Mouse (Mus musculus) embryonic facial prominence, embryonic 15.5 days (tissue): Measurements from ENCODE around the gene Igfals. TPM values are rescaled to one million over a fixed set of nuclear protein-coding genes. Genes with fewer than 3 reads are reported as not detected.

Source experiments
- ATAC-seq: fragments of 200-750 bp; cut with Nextera tagmentation; 2 replicates; pipeline ENCODE4 v1.8.0; 2017; ENCODE audit warnings: low read depth, moderate TSS enrichment; ENCODE audit not compliant: insufficient number of reproducible peaks, low FRiP score, low TSS enrichment
- H3K27ac ChIP-seq: fragments of 300-500 bp; sonication (generic); replicated peaks from 2 replicates; pipeline ENCODE4 v1.5.1; 2015; ENCODE audit warnings: mild to moderate bottlenecking, inconsistent platforms
- H3K27me3 ChIP-seq: fragments of 300-500 bp; sonication (generic); 2 replicates; pipeline ENCODE4 v1.6.1; 2015; ENCODE audit warnings: inconsistent platforms
- H3K36me3 ChIP-seq: fragments of 300-500 bp; sonication (generic); 2 replicates; pipeline ENCODE4 v1.6.1; 2015; ENCODE audit warnings: mild to moderate bottlenecking, inconsistent platforms
- H3K4me1 ChIP-seq: fragments of 300-500 bp; sonication (generic); 2 replicates; pipeline ENCODE4 v1.6.1; 2015; ENCODE audit warnings: inconsistent platforms
- H3K4me2 ChIP-seq: fragments of 300-500 bp; sonication (generic); replicated peaks from 2 replicates; pipeline ENCODE4 v1.6.1; 2015; ENCODE audit warnings: mild to moderate bottlenecking, inconsistent platforms
- H3K4me3 ChIP-seq: fragments of 300-500 bp; sonication (generic); replicated peaks from 2 replicates; pipeline ENCODE4 v1.5.1; 2015; ENCODE audit warnings: mild to moderate bottlenecking, inconsistent platforms
- H3K9ac ChIP-seq: fragments of 300-500 bp; sonication (generic); 2 replicates; pipeline ENCODE4 v1.6.1; 2015; ENCODE audit warnings: inconsistent platforms
- H3K9me3 ChIP-seq: fragments of 300-500 bp; sonication (generic); replicated peaks from 2 replicates; pipeline ENCODE4 v1.6.1; 2016; ENCODE audit warnings: inconsistent platforms
- WGBS: fragments of 180-500 bp; shearing (Covaris S2); methylation state at CpG from one replicate; pipeline ENCODE4 v1.1.7; 2015; 5-methylcytosine and 5-hydroxymethylcytosine counted together
- polyA plus RNA-seq: library from polyadenylated mRNA; unstranded; fragments of >200 nt; fragmentation: Nextera tagmentation; extraction: Ambion mirVana; gene quantifications from 2 replicates; pipeline ENCODE4 v1.2.1, GENCODE M21; 2015

The Igfals gene
- polyA plus RNA-seq, 1 experiment from 2014 or later = 0.43 TPM

- no peak overlapping the region for H3K4me3 ChIP-seq
- 92% methylated on average over 2 of the region's 2 CpGs for WGBS
- no peak overlapping the region for H3K9ac ChIP-seq
- no peaks in the 10 kb centered on the region for H3K27me3 ChIP-seq
- no peaks in the 10 kb centered on the region for H3K4me1 ChIP-seq
- no peak for ATAC-seq
- H3K9me3 ChIP-seq = no peaks in the 10 kb centered on the region
- no peak overlapping the region for H3K27ac ChIP-seq
- peaks cover 98% of the 10 kb centered on the region for H3K36me3 ChIP-seq
- no peak overlapping the region for H3K4me2 ChIP-seq
These were observed 41.8 kb downstream of the Igfals start for GRCm38 (mm10) chr17:24907591-24907990.

DNA sequence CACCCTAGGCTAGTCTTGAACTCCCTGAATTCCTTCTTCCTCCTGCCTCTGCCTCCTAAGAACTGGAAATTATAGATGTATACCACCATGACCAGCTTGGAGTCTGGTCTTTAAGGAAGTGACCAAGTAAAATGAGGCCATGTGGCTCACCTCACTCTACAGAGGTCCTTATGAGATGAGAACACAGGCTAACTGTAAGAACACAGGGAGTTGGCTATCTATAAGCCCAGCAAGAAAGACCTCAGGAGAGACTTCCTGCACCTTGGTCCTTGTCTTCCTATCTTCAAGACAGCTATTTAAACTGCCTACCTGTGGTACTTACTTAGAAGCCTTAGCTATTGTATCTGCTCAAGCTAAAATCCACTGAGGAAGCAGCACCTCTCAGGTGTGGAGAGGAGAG is 48.2 kb downstream of the Igfals start:
- peaks cover 97% of the 10 kb centered on the region for H3K36me3 ChIP-seq
- ATAC-seq = no peak

DNA sequence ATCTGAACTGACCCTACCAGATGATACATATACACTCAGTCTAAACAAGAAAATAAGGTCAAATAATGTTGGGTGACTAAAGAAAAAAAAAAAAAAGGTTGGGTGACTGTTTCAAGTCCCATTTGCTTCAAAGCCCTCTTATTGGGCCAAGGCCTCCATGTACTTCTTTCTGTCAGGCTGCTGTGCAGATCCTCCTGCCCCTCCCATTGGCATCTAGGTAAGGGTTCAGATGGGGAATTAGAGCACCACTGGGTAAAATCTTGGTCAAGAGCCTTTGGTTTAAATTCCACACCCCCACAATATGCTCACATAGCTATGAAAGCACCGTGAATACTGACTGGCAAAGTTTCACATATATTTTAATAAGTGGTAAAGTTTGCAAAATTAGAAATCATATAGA is 57.4 kb downstream of the Igfals start:
- H3K36me3 ChIP-seq = peaks cover 93% of the 10 kb centered on the region
- H3K27me3 ChIP-seq = no peaks in the 10 kb centered on the region
- H3K4me2 ChIP-seq = no peak overlapping the region
- no peaks in the 10 kb centered on the region for H3K9me3 ChIP-seq
- H3K4me1 ChIP-seq = no peaks in the 10 kb centered on the region
- 88% methylated on average over 1 of the region's 1 CpGs for WGBS
- no peak overlapping the region for H3K27ac ChIP-seq
- no peak overlapping the region for H3K4me3 ChIP-seq
- H3K9ac ChIP-seq = no peak overlapping the region
- no peak for ATAC-seq

More for the DNA sequence above, 48.2 kb downstream of the Igfals start:
- no peaks in the 10 kb centered on the region for H3K4me1 ChIP-seq
- H3K9ac ChIP-seq = no peak overlapping the region
- H3K27me3 ChIP-seq = no peaks in the 10 kb centered on the region
- no peak overlapping the region for H3K4me3 ChIP-seq
- no peaks in the 10 kb centered on the region for H3K9me3 ChIP-seq
- no peak overlapping the region for H3K27ac ChIP-seq
- no peak overlapping the region for H3K4me2 ChIP-seq

- H3K9ac ChIP-seq = no peak overlapping the region
- no peak for ATAC-seq
- H3K4me3 ChIP-seq = no peak overlapping the region
- H3K9me3 ChIP-seq = no peaks in the 10 kb centered on the region
- no peak overlapping the region for H3K4me2 ChIP-seq
- H3K4me1 ChIP-seq = peaks cover 2% of the 10 kb centered on the region; the same call in 1 of the 2 replicates
- H3K27me3 ChIP-seq = no peaks in the 10 kb centered on the region
- no peak overlapping the region for H3K27ac ChIP-seq
- peaks cover 47% of the 10 kb centered on the region for H3K36me3 ChIP-seq
- WGBS = 94% methylated on average over 1 of the region's 1 CpGs
These were observed 63.7 kb downstream of the Igfals start for GRCm38 (mm10) chr17:24929506-24929905.

Other genes starting within 250 kb of the Igfals start
- 57.8 and 64.4 TPM in 2 replicates for gene Tsc2, start 233.4 kb upstream of the Igfals start, polyA plus RNA-seq
- 22.2 and 25.3 TPM in 2 replicates for gene Nthl1, start 233.3 kb upstream of the Igfals start, polyA plus RNA-seq
- 64.4 and 65.9 TPM in 2 replicates for gene Slc9a3r2, start 215.7 kb upstream of the Igfals start, polyA plus RNA-seq
- gene Npw, start 207.5 kb upstream of the Igfals start, polyA plus RNA-seq = 0.36 and 0.56 TPM in 2 replicates
- 23.8 and 26.8 TPM in 2 replicates for gene Zfp598, start 196.3 kb upstream of the Igfals start, polyA plus RNA-seq
- 2.0 and 2.9 TPM in 2 replicates for gene Syngr3, start 176.0 kb upstream of the Igfals start, polyA plus RNA-seq
- gene Gfer, start 169.8 kb upstream of the Igfals start, polyA plus RNA-seq = 33.1 and 35.2 TPM in 2 replicates
- 3.8 and 5.8 TPM in 2 replicates for gene Noxo1, start 169.8 kb upstream of the Igfals start, polyA plus RNA-seq
- gene Tbl3, start 158.3 kb upstream of the Igfals start, polyA plus RNA-seq = 61.3 and 63.4 TPM in 2 replicates
- 0.16 and 0.24 TPM in 2 replicates for gene Rnf151, start 147.9 kb upstream of the Igfals start, polyA plus RNA-seq
- 1,508 and 1,594 TPM in 2 replicates for gene Rps2, start 147.9 kb upstream of the Igfals start, polyA plus RNA-seq
- gene Ndufb10, start 141.5 kb upstream of the Igfals start, polyA plus RNA-seq = 223 and 227 TPM in 2 replicates
- not detected in 2 replicates for gene Rpl3l, start 138.2 kb upstream of the Igfals start, polyA plus RNA-seq
- 26.6 and 27.9 TPM in 2 replicates for gene Msrb1, start 129.4 kb upstream of the Igfals start, polyA plus RNA-seq
- 26.4 and 30.4 TPM in 2 replicates for gene Hs3st6, start 113.0 kb upstream of the Igfals start, polyA plus RNA-seq
- gene Meiob, start 61.7 kb upstream of the Igfals start, polyA plus RNA-seq = 0.09 and 0.16 TPM in 2 replicates
- 47.0 and 47.3 TPM in 2 replicates for gene Hagh, start 25.9 kb upstream of the Igfals start, polyA plus RNA-seq
- 19.1 and 19.8 TPM in 2 replicates for gene Fahd1, start 15.6 kb upstream of the Igfals start, polyA plus RNA-seq
- 48.9 and 49.6 TPM in 2 replicates for gene Nubp2, start 20.4 kb downstream of the Igfals start, polyA plus RNA-seq
- 43.5 and 45.3 TPM in 2 replicates for gene Spsb3, start 20.6 kb downstream of the Igfals start, polyA plus RNA-seq
- 28.5 and 32.6 TPM in 2 replicates for gene Eme2, start 29.1 kb downstream of the Igfals start, polyA plus RNA-seq
- gene Mrps34, start 29.1 kb downstream of the Igfals start, polyA plus RNA-seq = 86.8 and 92.3 TPM in 2 replicates
- 48.2 and 52.0 TPM in 2 replicates for gene Nme3, start 30.5 kb downstream of the Igfals start, polyA plus RNA-seq
- 36.4 and 38.3 TPM in 2 replicates for gene Mapk8ip3, start 71.0 kb downstream of the Igfals start, polyA plus RNA-seq
- gene Jpt2, start 94.7 kb downstream of the Igfals start, polyA plus RNA-seq = 148 and 166 TPM in 2 replicates
- 7.2 and 7.8 TPM in 2 replicates for gene Cramp1l, start 149.8 kb downstream of the Igfals start, polyA plus RNA-seq
- gene Ift140, start 150.1 kb downstream of the Igfals start, polyA plus RNA-seq = 19.4 and 19.8 TPM in 2 replicates
- 29.8 and 32.5 TPM in 2 replicates for gene Tmem204, start 217.6 kb downstream of the Igfals start, polyA plus RNA-seq
- 42.3 and 49.2 TPM in 2 replicates for gene Telo2, start 250.0 kb downstream of the Igfals start, polyA plus RNA-seq